Mouse (Mus musculus): Measurements from ENCODE around the gene Ghrh. TPM values are rescaled to one million over a fixed set of nuclear protein-coding genes. Genes with fewer than 3 reads are reported as not detected.

The Ghrh gene
- polyA plus RNA-seq, 1 experiment from 2014 or later = 0.57 TPM

DNA sequence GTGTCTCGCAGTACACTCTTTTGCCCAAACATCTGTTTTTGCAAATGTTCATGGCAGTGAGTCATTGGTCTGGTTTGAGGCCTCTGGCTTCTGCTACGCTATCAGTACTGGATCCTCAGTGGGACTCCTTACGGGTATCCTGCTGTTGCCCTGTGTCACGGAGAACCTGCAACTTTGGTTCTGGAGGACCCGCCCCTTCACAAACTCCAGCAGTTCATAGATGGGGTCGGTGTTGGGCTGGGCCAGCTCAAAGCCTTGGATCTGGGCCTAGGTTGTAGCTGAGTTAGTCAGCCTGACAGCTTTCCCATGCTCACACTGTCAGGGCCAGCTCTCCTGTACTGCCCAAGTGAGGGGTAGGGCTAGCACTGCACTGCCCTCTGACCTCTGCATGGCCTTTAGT, 47.3 kb downstream of the Ghrh start:
- no peak overlapping the region for H3K4me2 ChIP-seq
- no peak overlapping the region for H3K9ac ChIP-seq
- 94% methylated on average over 6 of the region's 6 CpGs for WGBS
- H3K4me3 ChIP-seq = no peak overlapping the region
- no peak for ATAC-seq (ENCODE audit: low read depth)
- no peaks in the 10 kb centered on the region for H3K9me3 ChIP-seq
- 0 out of 2 replicates have a peak, but pooled peaks cover 5% of the 10 kb centered on the region for H3K4me1 ChIP-seq (replicated peaks)
- H3K27me3 ChIP-seq = no peaks in the 10 kb centered on the region
- H3K36me3 ChIP-seq = peaks cover 92% of the 10 kb centered on the region
- H3K27ac ChIP-seq (replicated peaks) = no peak overlapping the region

DNA sequence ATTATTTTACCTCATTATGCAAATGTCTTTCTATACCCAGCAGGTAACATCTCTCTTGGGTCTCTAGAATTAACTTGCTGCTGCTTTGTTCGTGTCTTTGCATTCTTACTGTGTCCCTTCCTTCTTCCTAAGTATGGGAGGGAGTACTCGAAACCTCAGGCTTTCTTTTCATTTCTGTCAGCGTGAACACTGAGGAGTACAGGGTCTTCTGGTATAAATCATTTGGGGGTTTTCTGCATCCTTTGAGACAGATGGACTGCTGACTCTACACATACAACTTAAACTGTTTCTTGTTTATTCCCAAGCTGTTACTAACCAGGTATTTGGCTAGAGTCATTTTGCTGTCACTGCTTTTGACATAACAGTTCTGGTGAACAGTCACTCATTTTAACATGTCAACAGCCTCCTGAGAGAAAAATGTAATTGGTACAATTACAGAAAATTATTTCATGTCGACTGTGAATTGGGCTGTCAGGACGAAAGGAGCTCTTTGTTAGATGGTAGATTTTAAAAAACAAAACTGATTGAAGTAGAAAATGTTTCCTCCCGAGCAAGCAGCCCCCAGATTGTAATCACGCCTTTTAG, 51.1 kb downstream of the Ghrh start:
- 75% methylated on average over 7 of the region's 7 CpGs for WGBS
- no peak for ATAC-seq (ENCODE audit: low read depth)
- H3K4me1 ChIP-seq (replicated peaks) = 0 out of 2 replicates have a peak, but pooled peaks cover 12% of the 10 kb centered on the region
- no peaks in the 10 kb centered on the region for H3K27me3 ChIP-seq
- H3K27ac ChIP-seq (replicated peaks) = no peak overlapping the region
- H3K9ac ChIP-seq = no peak overlapping the region
- no peaks in the 10 kb centered on the region for H3K9me3 ChIP-seq
- no peak overlapping the region for H3K4me3 ChIP-seq
- H3K4me2 ChIP-seq = no peak overlapping the region
- peaks cover 94% of the 10 kb centered on the region for H3K36me3 ChIP-seq

DNA sequence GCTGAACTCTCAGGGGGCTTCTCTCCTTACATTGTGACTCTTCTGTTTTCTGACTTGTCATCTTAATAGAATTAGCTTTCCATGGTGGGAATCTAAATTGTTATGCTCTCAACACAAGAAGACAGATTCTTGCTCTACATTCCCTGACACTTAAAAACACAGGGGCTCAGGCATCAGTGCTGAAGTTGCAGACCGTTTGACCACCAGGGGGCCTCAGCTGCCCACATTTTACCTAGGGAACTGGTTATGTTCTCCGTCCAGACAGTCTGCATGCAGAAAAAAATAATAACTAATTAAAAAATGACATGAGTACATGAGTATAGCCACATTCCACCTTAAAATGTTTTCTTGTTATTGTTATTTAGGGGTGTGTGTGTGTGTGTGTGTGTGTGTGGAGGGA, 55.2 kb downstream of the Ghrh start:
- Histone ChIP-seq H3K4me3 (no peak overlapping the region), H3K36me3 (peaks cover 88% of the 10 kb centered on the region), H3K27me3 (no peaks in the 10 kb centered on the region), H3K4me1 (replicated peaks) (peaks cover 15% of the 10 kb centered on the region; the same call in 1 of the 2 replicates), H3K9me3 (no peaks in the 10 kb centered on the region), H3K27ac (replicated peaks) (no peak overlapping the region), H3K9ac (no peak overlapping the region), H3K4me2 (no peak overlapping the region)
- WGBS = 14% methylated on average over 2 of the region's 2 CpGs
- no peak; the same call in 1 of the 2 replicates for ATAC-seq (ENCODE audit: low read depth)

DNA sequence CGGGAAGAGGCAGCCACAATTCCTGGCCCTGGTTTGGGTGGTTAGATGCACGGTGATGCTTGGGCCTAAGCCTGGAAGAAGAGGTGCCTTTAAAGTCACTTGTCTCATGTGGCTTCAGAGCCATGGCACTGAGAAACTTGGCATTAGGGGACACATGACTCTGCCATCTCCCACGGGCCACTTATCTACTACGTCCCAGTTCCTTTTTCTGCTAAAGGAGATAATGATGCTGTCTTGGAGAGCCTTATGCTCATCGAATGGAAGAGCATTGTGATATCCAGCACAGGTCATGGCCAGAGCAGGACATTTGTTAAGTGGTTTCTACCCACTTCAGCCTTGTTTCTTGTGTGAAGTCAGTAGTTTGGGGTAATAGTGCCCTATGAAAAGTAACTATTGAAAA, 58.3 kb downstream of the Ghrh start:
- 86% methylated on average over 5 of the region's 5 CpGs for WGBS
- peaks cover 87% of the 10 kb centered on the region for H3K36me3 ChIP-seq
- no peaks in the 10 kb centered on the region for H3K27me3 ChIP-seq
- H3K27ac ChIP-seq (replicated peaks) = no peak overlapping the region
- H3K9ac ChIP-seq = no peak overlapping the region
- no peak for ATAC-seq (ENCODE audit: low read depth)
- H3K4me1 ChIP-seq (replicated peaks) = peaks cover 3% of the 10 kb centered on the region; the same call in 1 of the 2 replicates
- no peak overlapping the region for H3K4me3 ChIP-seq
- H3K9me3 ChIP-seq = no peaks in the 10 kb centered on the region
- no peak overlapping the region for H3K4me2 ChIP-seq

DNA sequence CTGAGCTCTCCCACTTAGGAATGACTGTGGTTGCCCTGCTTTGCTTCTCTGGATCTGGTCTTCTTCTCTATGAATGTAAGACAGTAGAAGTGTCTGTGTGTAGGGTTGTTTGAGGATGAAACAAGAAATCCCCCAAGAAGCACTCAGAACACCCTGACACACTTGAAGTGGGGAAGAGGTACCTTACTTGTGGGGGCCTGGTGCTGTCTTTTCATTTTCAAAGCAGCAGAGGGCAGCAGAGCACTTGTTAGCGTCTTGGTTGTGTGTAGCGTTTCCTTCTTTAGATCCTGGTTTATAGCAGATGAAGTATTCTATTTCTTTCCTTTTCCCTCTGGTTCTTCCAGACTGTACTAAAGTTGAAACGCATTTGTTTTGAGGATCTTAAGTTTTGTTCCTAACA, 59.8 kb downstream of the Ghrh start:
- WGBS = 26% methylated on average over 3 of the region's 3 CpGs
- no peak overlapping the region for H3K4me2 ChIP-seq
- no peak overlapping the region for H3K27ac ChIP-seq (replicated peaks)
- no peak overlapping the region for H3K4me3 ChIP-seq
- peaks cover 87% of the 10 kb centered on the region for H3K36me3 ChIP-seq
- no peaks in the 10 kb centered on the region for H3K27me3 ChIP-seq
- no peak; the same call in 1 of the 2 replicates for ATAC-seq (ENCODE audit: low read depth)
- H3K4me1 ChIP-seq (replicated peaks) = peaks cover 3% of the 10 kb centered on the region; the same call in 1 of the 2 replicates
- no peaks in the 10 kb centered on the region for H3K9me3 ChIP-seq
- H3K9ac ChIP-seq = no peak overlapping the region

DNA sequence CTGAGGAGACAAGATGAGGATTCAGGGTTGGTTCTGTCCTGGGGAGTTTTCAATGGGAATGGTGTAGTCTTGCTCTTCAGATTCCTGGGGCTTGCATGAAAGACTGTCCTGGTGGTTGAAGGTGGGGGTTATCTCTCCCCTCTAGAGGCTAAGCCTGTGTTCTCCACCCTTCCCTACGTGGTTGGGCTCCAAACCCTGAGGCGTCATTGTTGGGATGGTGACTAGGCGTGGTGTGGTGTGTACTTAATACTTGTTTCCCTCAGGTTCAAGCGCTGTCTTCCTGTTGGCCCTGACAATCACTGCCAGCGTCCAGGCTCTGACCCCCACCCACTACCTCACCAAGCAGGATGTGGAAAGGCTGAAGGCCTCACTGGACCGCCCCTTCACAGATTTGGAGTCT, 64.0 kb downstream of the Ghrh start:
- Histone ChIP-seq H3K4me2 (no peak overlapping the region), H3K36me3 (peaks cover 54% of the 10 kb centered on the region), H3K4me1 (replicated peaks) (peaks cover 25% of the 10 kb centered on the region), H3K4me3 (no peak overlapping the region), H3K9me3 (no peaks in the 10 kb centered on the region), H3K9ac (no peak overlapping the region), H3K27ac (replicated peaks) (no peak overlapping the region), H3K27me3 (no peaks in the 10 kb centered on the region)
- no peak for ATAC-seq (ENCODE audit: low read depth)
- WGBS = 91% methylated on average over 6 of the region's 6 CpGs

Other genes starting within 250 kb of the Ghrh start
- gene Samhd1, start 212.2 kb downstream of the Ghrh start, polyA plus RNA-seq (2015; fragmentation: Nextera tagmentation; extraction: Ambion mirVana) = 12.0 and 12.9 TPM in 2 replicates
- 6.5 and 7.8 TPM in 2 replicates for gene Rbl1, start 143.0 kb downstream of the Ghrh start, polyA plus RNA-seq (2015; fragmentation: Nextera tagmentation; extraction: Ambion mirVana)
- 214 and 222 TPM in 2 replicates for gene Rpn2, start 68.5 kb downstream of the Ghrh start, polyA plus RNA-seq (2015; fragmentation: Nextera tagmentation; extraction: Ambion mirVana)
- 0.42 and 0.80 TPM in 2 replicates for gene Mroh8, start 68.0 kb downstream of the Ghrh start, polyA plus RNA-seq (2015; fragmentation: Nextera tagmentation; extraction: Ambion mirVana)
- gene Manbal, start 20.1 kb upstream of the Ghrh start, polyA plus RNA-seq (2015; fragmentation: Nextera tagmentation; extraction: Ambion mirVana) = 77.6 and 89.9 TPM in 2 replicates
- 32.0 and 32.5 TPM in 2 replicates for gene Src, start 70.9 kb upstream of the Ghrh start, polyA plus RNA-seq (2015; fragmentation: Nextera tagmentation; extraction: Ambion mirVana)
- gene Nnat, start 212.6 kb upstream of the Ghrh start, polyA plus RNA-seq (2015; fragmentation: Nextera tagmentation; extraction: Ambion mirVana) = 4,054 and 4,218 TPM in 2 replicates
- gene Blcap, start 223.8 kb upstream of the Ghrh start, polyA plus RNA-seq (2015; fragmentation: Nextera tagmentation; extraction: Ambion mirVana) = 165 TPM in 2 replicates

All from neural tube, embryonic 13.5 days (tissue).